Mouse (Mus musculus): ENCODE measurements around the gene Abhd12.

Gene Abhd12

GRCm38 (mm10) chr2:150793320-150793719 lies 111.2 kb downstream of the Abhd12 start:
- no peak for DNase-seq

- DNase-seq: peak; percentile 82 to 88
These were observed 115.6 kb downstream of the Abhd12 start for GRCm38 (mm10) chr2:150788768-150789550.

GRCm38 (mm10) chr2:150787234-150787771 lies 117.2 kb downstream of the Abhd12 start:
- DNase-seq: no peak

GRCm38 (mm10) chr2:150786251-150787180 lies 118.0 kb downstream of the Abhd12 start, which contains the start of gene Pygb:
Gene Pygb (plus strand): TSS chr2:150786735.
- DNase-seq: peak; percentile 87 to 92

- DNase-seq: no peak
These were observed 121.7 kb downstream of the Abhd12 start for GRCm38 (mm10) chr2:150782801-150783200.
